Mouse (Mus musculus) layer of hippocampus, adult 18-20 months (tissue): Measurements from ENCODE around the gene Slc22a2. TPM values are rescaled to one million over a fixed set of nuclear protein-coding genes. Genes with fewer than 3 reads are reported as not detected.
"Not testable (repeated sequence)": the region's sequence is repeated elsewhere in the genome, so short reads cannot be mapped to it uniquely, and the experiment has no call there.

Source experiments
- DNase-seq, 2 experiments: peaks; one replicate each; pipeline ENCODE4 v3.0.0; 2022; ENCODE audit warnings: low spot score in 2 of 2
- total RNA-seq, 2 experiments: library from RNA; stranded (reverse); gene quantifications; 2 replicates each; pipeline ENCODE4 v1.2.3; 2021

Slc22a2 gene
- total RNA-seq, 2 experiments from 2014 or later: 0.20 TPM; not detected in 1

- no peak for DNase-seq
These were observed 47.2 kb downstream of the Slc22a2 start for GRCm38 (mm10) chr17:12630976-12631730.

GRCm38 (mm10) chr17:12631771-12632600 lies 48.1 kb downstream of the Slc22a2 start:
- no peak for DNase-seq

- no peak for DNase-seq
These were observed 50.9 kb downstream of the Slc22a2 start for GRCm38 (mm10) chr17:12634814-12635213.

GRCm38 (mm10) chr17:12639585-12639984 lies 55.7 kb downstream of the Slc22a2 start:
- no peak for DNase-seq

- no peak for DNase-seq
These were observed 57.2 kb downstream of the Slc22a2 start for GRCm38 (mm10) chr17:12641087-12641486.

GRCm38 (mm10) chr17:12645461-12645860 lies 61.5 kb downstream of the Slc22a2 start:
- DNase-seq: no peak

- DNase-seq: no peak
These were observed 68.7 kb downstream of the Slc22a2 start for GRCm38 (mm10) chr17:12652604-12653003.

- DNase-seq: peak; percentile 51 to 57
These were observed 70.1 kb downstream of the Slc22a2 start for GRCm38 (mm10) chr17:12654061-12654460.

GRCm38 (mm10) chr17:12655826-12656225 lies 71.9 kb downstream of the Slc22a2 start:
- DNase-seq: no peak

- DNase-seq: no peak
These were observed 74.9 kb downstream of the Slc22a2 start for GRCm38 (mm10) chr17:12658784-12659183.

- no peak for DNase-seq
These were observed 75.3 kb downstream of the Slc22a2 start for GRCm38 (mm10) chr17:12659233-12659632.

- DNase-seq: peak in 1 of 2 experiments; percentile 63
These were observed 76.8 kb downstream of the Slc22a2 start for GRCm38 (mm10) chr17:12660572-12661260.

GRCm38 (mm10) chr17:12664156-12664555 lies 80.2 kb downstream of the Slc22a2 start:
- no peak for DNase-seq

GRCm38 (mm10) chr17:12668478-12669362 lies 84.8 kb downstream of the Slc22a2 start:
- DNase-seq: no peak

GRCm38 (mm10) chr17:12669363-12669679 lies 85.4 kb downstream of the Slc22a2 start:
- no peak for DNase-seq

- no peak for DNase-seq
These were observed 87.2 kb downstream of the Slc22a2 start for GRCm38 (mm10) chr17:12671029-12671605.

GRCm38 (mm10) chr17:12672285-12672790 lies 88.4 kb downstream of the Slc22a2 start:
- no peak for DNase-seq

- no peak for DNase-seq
These were observed 89.9 kb downstream of the Slc22a2 start for GRCm38 (mm10) chr17:12673871-12674270.

GRCm38 (mm10) chr17:12674980-12675379 lies 91.0 kb downstream of the Slc22a2 start:
- not testable (repeated sequence) for DNase-seq

- no peak for DNase-seq
These were observed 91.7 kb downstream of the Slc22a2 start, which contains the start of gene Slc22a1 for GRCm38 (mm10) chr17:12675646-12676045. Gene Slc22a1 (minus strand): TSS chr17:12675829.
